Mouse (Mus musculus) Patski (cell line): ENCODE data around the gene Ganab. TPM values are rescaled to one million over a fixed set of nuclear protein-coding genes. Genes with fewer than 3 reads are reported as not detected.
A peak's percentile ranks its signal among the peaks of the same experiment; 100 is the strongest.

Experiments used
- ATAC-seq: fragments of 100-300 bp; one replicate; pipeline ENCODE4 v1.8.0; 2021
- CTCF ChIA-PET: fragments of 350-600 bp; sonication (Branson Sonifier 250); formaldehyde crosslinking; loops from one replicate; lab custom pipeline; 2022; ENCODE audit warnings: inconsistent platforms; lab: Charles Lee
- POLR2A ChIA-PET: fragments of 350-600 bp; sonication (Branson Sonifier 250); formaldehyde crosslinking; loops from one replicate; lab custom pipeline; 2022; ENCODE audit warnings: antibody characterized with exemption, inconsistent platforms; lab: Charles Lee
- DNase-seq: peaks from one replicate; pipeline ENCODE4 v3.0.0-alpha.2; 2011; ENCODE audit warnings: low read depth, low spot score
- H3K27me3 ChIP-seq: fragments of 371-371 bp; one replicate; pipeline ENCODE4 v1.5.1; 2021
- CTCF ChIP-seq: fragments of 100-300 bp; IDR thresholded peaks from one replicate; pipeline ENCODE4 v1.5.1; 2021
- in situ Hi-C: fragments of 300-500 bp; cut with MboI; formaldehyde crosslinking; loops from 3 replicates; pipeline ENCODE4 v1.11.1; 2018; ENCODE audit warnings: low pct_unique_long_range_greater_than_20kb, mixed read lengths
- polyA plus RNA-seq: library from polyadenylated mRNA; unstranded; gene quantifications from one replicate; pipeline ENCODE4 v1.2.3, GENCODE M21; 2021

The Ganab gene
- polyA plus RNA-seq, 1 experiment from 2014 or later, result 308 TPM

DNA sequence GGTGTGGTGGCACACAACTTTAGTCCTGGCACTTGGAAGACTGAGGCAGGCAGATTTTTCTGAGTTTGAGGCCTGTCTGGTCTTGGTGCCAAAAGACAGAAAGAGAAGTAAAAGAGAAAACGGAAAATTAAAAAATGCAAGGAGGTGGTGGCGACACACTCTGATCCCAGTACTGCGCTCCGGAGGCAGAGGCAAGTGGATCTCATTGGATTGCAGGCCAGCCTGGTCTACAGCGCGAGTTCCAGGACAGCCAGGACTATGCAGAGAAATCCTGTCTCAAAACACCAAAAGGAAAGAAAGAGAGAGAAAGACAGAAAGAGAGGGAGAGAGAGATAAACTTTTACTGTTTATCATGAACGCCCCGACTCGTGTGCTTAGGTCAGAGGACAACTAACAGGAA, 27.0 kb upstream of the Ganab start:
- no peak for TF ChIP-seq CTCF
- DNase-seq (no peak), ATAC-seq (no peak)
- CTCF ChIA-PET, result no interaction called here
- no peaks in the 10 kb centered on the region for H3K27me3 ChIP-seq
- POLR2A ChIA-PET, result interaction anchor here (0.7 to 1.7 kb wide), 4 partner anchors 9 to 18 kb away, joined by 3 to 7 read pairs (median 3); partner anchors contain the start of genes 1810009A15Rik and Gm49416
- in situ Hi-C loops, result loop anchor here (25.0 kb wide), 1 partner anchor 566 kb away; no protein-coding TSS in a partner anchor

GRCm38 (mm10) chr19:8871267-8872186, 26.3 kb upstream of the Ganab start, which contains the start of gene Ubxn1:
Gene Ubxn1 (plus strand): TSS chr19:8871496.
- no peaks in the 10 kb centered on the region for H3K27me3 ChIP-seq
- ChIA-PET POLR2A (interaction anchor here (0.7 to 1.7 kb wide), 4 partner anchors 9 to 19 kb away, joined by 3 to 7 read pairs (median 3); partner anchors contain the start of genes 1810009A15Rik and Gm49416), CTCF (no interaction called here)
- TF ChIP-seq CTCF, result no peak
- peak; percentile 84 for DNase-seq
- in situ Hi-C loops, result loop anchor here (25.0 kb wide), 1 partner anchor 566 kb away; no protein-coding TSS in a partner anchor
- peak; percentile 89 for ATAC-seq

DNA sequence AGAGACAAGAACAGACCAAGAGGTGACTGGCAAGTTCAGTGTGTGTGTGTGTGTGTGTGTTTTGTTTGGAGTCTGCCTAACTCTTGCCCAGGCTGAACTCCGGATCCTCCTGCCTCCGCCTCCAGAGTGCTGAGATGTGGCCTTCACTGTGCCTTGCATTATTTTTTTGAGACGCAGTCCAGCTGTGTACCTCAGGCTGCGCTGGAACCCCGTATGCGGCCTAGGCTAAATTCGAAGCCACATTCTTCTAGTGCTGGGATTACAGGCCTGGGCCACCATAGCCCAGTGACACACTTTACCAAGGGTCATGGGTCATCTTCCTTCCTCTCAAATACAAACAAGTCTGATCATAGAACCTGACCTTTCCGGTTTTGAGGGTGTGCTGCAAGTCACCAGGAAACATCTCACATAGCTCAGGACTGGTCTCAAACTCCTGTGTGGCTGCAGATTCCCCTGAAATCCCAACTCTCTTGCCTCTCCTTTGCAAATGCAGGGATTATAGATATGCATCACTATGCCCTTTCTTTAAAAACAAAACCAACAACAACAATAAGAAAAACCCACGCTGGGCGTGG, 25.5 kb upstream of the Ganab start:
- DNase-seq, result no peak
- no peak for ATAC-seq
- TF ChIP-seq CTCF, result no peak
- H3K27me3 ChIP-seq, result no peaks in the 10 kb centered on the region
- in situ Hi-C loops, result loop anchor here (25.0 kb wide), 1 partner anchor 565 kb away; no protein-coding TSS in a partner anchor
- ChIA-PET POLR2A (interaction anchor here (0.6 to 1.7 kb wide), 5 partner anchors 8 to 1331 kb away, joined by 3 to 7 read pairs (median 3); partner anchors contain the start of gene Tmem258), CTCF (no interaction called here)

GRCm38 (mm10) chr19:8875031-8875430, 22.8 kb upstream of the Ganab start:
- CTCF ChIA-PET, result interaction anchor here (1.1 to 3.1 kb wide), 2 partner anchors 11 to 13 kb away, joined by 4 to 8 read pairs; partner anchors contain the start of genes 1810009A15Rik and Gm49416
- TF ChIP-seq CTCF, result no peak
- POLR2A ChIA-PET, result interaction anchor here (1.2 to 1.4 kb wide), 2 partner anchors 14 to 19 kb away, joined by 3 to 4 read pairs; partner anchors contain the start of genes 1810009A15Rik and Gm49416
- no peaks in the 10 kb centered on the region for H3K27me3 ChIP-seq
- in situ Hi-C loops, result no loop called here
- ATAC-seq (no peak), DNase-seq (no peak)

DNA sequence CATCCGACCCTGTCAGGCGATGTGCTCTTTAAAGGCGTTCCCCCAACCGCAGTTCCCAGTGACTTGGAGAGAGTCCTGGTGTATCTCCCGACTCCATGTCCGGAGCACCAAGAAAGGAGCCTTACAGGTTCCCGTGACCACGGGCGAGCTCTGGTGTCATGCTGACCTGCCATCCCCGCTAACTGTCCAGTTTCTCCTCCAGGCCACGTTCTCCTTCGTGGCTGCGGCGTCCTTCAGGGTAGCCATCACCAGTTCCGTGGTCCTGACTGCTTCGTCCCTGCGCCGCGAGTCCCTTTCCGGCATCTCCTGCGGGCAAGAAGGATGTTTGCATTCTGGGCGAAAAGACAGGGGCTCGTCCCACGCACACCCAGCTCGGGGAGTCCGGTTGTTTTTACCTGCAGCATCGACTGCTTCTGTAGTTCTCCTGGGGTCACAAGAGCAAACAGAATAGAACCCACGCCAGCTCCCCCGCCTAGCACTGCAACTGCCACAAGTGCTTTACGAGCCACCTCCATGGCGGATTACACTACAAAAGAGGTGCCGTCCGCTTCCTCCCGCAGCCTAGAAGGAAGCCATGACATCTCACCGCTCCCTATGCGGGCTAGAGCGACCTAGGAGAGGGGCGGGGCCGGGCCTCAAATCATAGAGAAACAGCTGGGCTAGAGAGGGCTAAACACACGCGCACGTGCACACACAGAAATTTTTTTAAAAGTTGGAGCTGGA, 17.4 kb upstream of the Ganab start, which contains the start of gene Uqcc3:
Gene Uqcc3 (minus strand): TSS at position 613 of the 723 bp plus-strand sequence.
- peak; percentile 43 for DNase-seq

DNA sequence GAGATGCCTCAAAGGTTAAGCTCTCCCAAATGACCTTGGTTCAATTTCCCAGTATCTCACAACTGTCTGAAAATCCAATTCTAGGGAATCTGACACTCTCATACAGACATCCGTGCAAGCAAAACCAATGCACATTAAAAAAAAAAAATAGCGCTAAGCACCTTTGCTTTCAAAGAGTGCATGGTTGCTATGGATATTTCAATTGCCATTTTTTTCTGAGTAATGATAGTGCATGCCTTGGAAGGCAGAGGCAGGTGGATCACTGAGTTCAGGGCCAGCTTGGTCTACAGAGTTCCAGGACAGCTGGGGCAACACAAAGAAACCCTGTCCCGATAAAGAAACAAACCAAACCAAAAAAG, 16.9 kb upstream of the Ganab start:
- no peaks in the 10 kb centered on the region for H3K27me3 ChIP-seq
- ATAC-seq (no peak), DNase-seq (no peak)
- ChIA-PET CTCF (interaction anchor here (0.7 to 1.3 kb wide), 3 partner anchors 12 to 229 kb away, joined by 3 to 5 read pairs (median 3); partner anchors contain the start of gene Ints5), POLR2A (interaction anchor here (0.6 to 2.1 kb wide), 6 partner anchors 10 to 85 kb away, joined by 3 to 6 read pairs (median 3); partner anchors contain the start of genes Eml3, Ints5 and Ubxn1)
- in situ Hi-C loops, result no loop called here
- no peak for TF ChIP-seq CTCF

More for the DNA sequence above, 17.4 kb upstream of the Ganab start, which contains the start of gene Uqcc3:
- no peaks in the 10 kb centered on the region for H3K27me3 ChIP-seq
- in situ Hi-C loops, result no loop called here
- POLR2A ChIA-PET, result interaction anchor here (0.6 to 2.1 kb wide), 6 partner anchors 8 to 66 kb away, joined by 3 to 7 read pairs (median 4); partner anchors contain the start of genes 1810009A15Rik, Eml3, Gm49416 and Ints5
- CTCF ChIA-PET, result interaction anchor here (0.8 to 1.3 kb wide), 4 partner anchors 8 to 230 kb away, joined by 3 to 5 read pairs (median 3); partner anchors contain the start of genes 1810009A15Rik and Gm49416
- peak; percentile 88 for ATAC-seq
- no peak for TF ChIP-seq CTCF

GRCm38 (mm10) chr19:8883616-8884015, 14.3 kb upstream of the Ganab start, which contains the start of the genes Lbhd1 and Gm49403:
Gene Lbhd1 (plus strand): TSS chr19:8883732.
Gene Gm49403 (plus strand): TSS chr19:8883930.
- in situ Hi-C loops, result no loop called here
- POLR2A ChIA-PET, result no interaction called here
- ATAC-seq, result no peak

DNA sequence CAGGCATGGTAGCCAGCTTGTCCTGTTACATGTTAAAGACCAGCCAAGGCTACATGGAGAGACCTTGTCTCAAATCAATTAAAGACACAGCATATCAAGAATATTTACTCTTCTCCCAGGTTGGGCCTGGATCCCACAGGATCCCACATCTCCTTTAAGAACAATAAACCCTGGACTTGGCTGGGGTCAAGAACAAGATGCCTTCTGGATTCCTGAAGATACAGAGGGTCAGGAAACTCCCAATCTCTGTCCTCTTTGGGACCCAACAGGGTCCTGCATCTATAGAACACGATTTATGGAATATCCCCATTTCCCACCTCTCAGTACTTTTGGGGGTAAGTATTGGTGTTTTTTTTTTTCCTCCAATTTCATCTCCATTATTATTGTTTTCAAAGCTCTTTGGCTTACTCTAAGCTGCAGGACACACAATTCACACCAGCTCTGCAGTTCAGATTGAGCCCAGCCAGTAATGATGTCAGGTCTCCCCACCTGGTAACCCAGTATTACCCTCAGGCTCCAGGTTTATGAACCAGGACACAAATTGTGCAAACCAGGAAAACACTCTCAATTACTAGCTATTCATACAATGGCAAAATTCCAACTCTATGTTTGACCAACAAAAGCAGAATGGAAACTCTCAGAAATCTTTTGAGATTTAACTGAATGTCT, 10.8 kb upstream of the Ganab start:
- ATAC-seq (no peak), DNase-seq (no peak)
- POLR2A ChIA-PET, result no interaction called here
- CTCF ChIA-PET, result interaction anchor here (1.2 to 1.9 kb wide), 5 partner anchors 12 to 54 kb away, joined by 3 to 5 read pairs (median 3); partner anchors contain the start of gene Mta2
- no peak for TF ChIP-seq CTCF
- H3K27me3 ChIP-seq, result no peaks in the 10 kb centered on the region
- in situ Hi-C loops, result no loop called here

More at GRCm38 (mm10) chr19:8883616-8884015, 14.3 kb upstream of the Ganab start, which contains the start of the genes Lbhd1 and Gm49403:
- CTCF ChIA-PET, result no interaction called here
- TF ChIP-seq CTCF, result no peak
- DNase-seq, result no peak
- no peaks in the 10 kb centered on the region for H3K27me3 ChIP-seq
